Mouse (Mus musculus): ENCODE measurements around the gene Txndc11. TPM values are rescaled to one million over a fixed set of nuclear protein-coding genes. Genes with fewer than 3 reads are reported as not detected.
A peak's percentile ranks its signal among the peaks of the same experiment; 100 is the strongest.

Txndc11 gene
- polyA plus RNA-seq, 1 experiment from 2014 or later: 33.4 TPM

- H3K9me3 ChIP-seq (ENCODE audit: control insufficient read depth, low read length): no peaks in the 10 kb centered on the region
- no peaks in the 10 kb centered on the region for H3K36me3 ChIP-seq (ENCODE audit: control insufficient read depth, insufficient read depth, low read length)
- ATAC-seq (ENCODE audit: low FRiP score) (no peak), DNase-seq (ENCODE audit: low spot score) (no peak)
- H3K27me3 ChIP-seq (ENCODE audit: control insufficient read depth, insufficient read depth, low read length): no peaks in the 10 kb centered on the region
- H3K4me1 ChIP-seq (replicated peaks; ENCODE audit: control insufficient read depth, insufficient read depth, low read length): no peaks in the 10 kb centered on the region
- WGBS: 96% methylated on average over 2 of the region's 2 CpGs
- H3K4me3 ChIP-seq (ENCODE audit: low read depth, low read length): no peak overlapping the region
- H3K4me2 ChIP-seq (replicated peaks; ENCODE audit: low read depth, low read length): no peak overlapping the region
- H3K27ac ChIP-seq (ENCODE audit: low read depth, low read length): no peak overlapping the region
- H3K9ac ChIP-seq (ENCODE audit: low read depth, low read length): no peak overlapping the region
Measured at GRCm38 (mm10) chr16:11125371-11125770, 9.1 kb downstream of the Txndc11 start.

DNA sequence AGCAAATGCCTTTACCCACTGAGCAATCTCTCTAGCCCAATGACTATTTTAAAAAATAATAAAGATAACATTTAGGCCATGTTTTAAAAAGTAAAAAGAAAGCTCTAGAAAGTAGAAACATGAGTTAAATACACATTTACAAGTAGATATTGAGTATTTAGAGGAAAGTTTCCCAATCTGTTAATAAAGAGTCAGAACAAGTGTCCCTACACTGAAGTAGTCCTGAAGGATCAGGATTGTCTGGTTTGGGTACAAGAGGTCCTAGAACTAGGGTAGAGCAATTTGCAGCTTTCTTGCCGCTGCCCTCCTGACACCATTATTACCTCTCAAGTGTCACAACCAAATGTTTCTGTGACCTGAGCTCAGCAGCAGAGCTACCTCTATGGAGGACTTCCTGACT lies 10.3 kb downstream of the Txndc11 start:
- 96% methylated on average over 1 of the region's 1 CpGs for WGBS
- H3K4me3 ChIP-seq (ENCODE audit: low read depth, low read length): no peak overlapping the region
- H3K9ac ChIP-seq (ENCODE audit: low read depth, low read length): no peak overlapping the region
- H3K36me3 ChIP-seq (ENCODE audit: control insufficient read depth, insufficient read depth, low read length): no peaks in the 10 kb centered on the region
- no peaks in the 10 kb centered on the region for H3K9me3 ChIP-seq (ENCODE audit: control insufficient read depth, low read length)
- ATAC-seq (ENCODE audit: low FRiP score): no peak
- no peak for DNase-seq (ENCODE audit: low spot score)
- no peak overlapping the region for H3K4me2 ChIP-seq (replicated peaks; ENCODE audit: low read depth, low read length)
- H3K27ac ChIP-seq (ENCODE audit: low read depth, low read length): no peak overlapping the region
- no peaks in the 10 kb centered on the region for H3K27me3 ChIP-seq (ENCODE audit: control insufficient read depth, insufficient read depth, low read length)
- no peaks in the 10 kb centered on the region for H3K4me1 ChIP-seq (replicated peaks; ENCODE audit: control insufficient read depth, insufficient read depth, low read length)

DNA sequence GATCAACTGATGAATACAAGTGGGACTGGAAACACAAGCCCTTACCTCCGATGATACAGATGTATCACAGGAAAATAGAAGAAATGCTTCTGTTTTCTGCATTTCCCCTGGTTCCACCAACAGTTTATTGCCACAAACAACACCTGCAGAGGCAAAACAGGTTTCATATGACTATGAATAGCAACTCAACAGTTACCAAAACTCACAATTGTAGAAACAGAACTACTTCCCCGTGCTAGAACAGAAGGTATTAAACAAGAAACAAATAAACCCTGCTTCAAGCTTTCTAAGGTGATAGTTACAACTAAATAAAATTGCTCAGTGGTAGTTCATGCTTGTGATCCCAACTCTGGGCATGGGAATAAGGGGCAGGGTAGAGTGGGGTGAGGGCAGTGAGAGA lies 11.8 kb downstream of the Txndc11 start:
- H3K27me3 ChIP-seq (ENCODE audit: control insufficient read depth, insufficient read depth, low read length): no peaks in the 10 kb centered on the region
- no peak overlapping the region for H3K9ac ChIP-seq (ENCODE audit: low read depth, low read length)
- no peaks in the 10 kb centered on the region for H3K4me1 ChIP-seq (replicated peaks; ENCODE audit: control insufficient read depth, insufficient read depth, low read length)
- 93% methylated on average over 2 of the region's 2 CpGs for WGBS
- H3K4me2 ChIP-seq (replicated peaks; ENCODE audit: low read depth, low read length): no peak overlapping the region
- no peak overlapping the region for H3K27ac ChIP-seq (ENCODE audit: low read depth, low read length)
- H3K36me3 ChIP-seq (ENCODE audit: control insufficient read depth, insufficient read depth, low read length): no peaks in the 10 kb centered on the region
- H3K9me3 ChIP-seq (ENCODE audit: control insufficient read depth, low read length): no peaks in the 10 kb centered on the region
- no peak for DNase-seq (ENCODE audit: low spot score)
- no peak overlapping the region for H3K4me3 ChIP-seq (ENCODE audit: low read depth, low read length)
- no peak for ATAC-seq (ENCODE audit: low FRiP score)

DNA sequence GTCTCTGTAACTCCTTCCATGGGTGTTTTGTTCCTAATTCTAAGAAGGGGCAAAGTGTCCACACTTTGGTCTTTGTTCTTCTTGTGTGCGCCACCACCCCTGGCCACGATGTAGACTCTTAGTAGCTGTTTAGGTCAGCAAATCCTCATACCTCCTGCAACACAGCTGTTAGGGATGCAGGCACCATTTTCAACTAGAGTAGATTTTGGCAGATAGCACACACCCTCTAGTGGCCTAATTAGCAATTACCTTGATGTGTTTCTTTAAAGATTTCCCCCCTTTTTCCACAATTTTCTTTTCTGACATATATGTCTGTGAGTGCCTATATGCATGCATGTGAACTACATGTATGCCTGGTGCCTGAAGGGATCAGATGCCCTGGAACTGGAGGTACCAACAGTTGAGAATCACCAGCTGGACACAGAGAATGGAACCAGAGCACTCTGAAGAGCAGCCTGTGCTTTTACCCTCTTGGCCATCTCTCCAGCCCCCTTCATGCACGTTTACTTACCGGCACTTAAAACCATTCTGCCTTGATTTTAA lies 25.2 kb downstream of the Txndc11 start:
- no peak for ATAC-seq (ENCODE audit: low FRiP score)
- H3K4me3 ChIP-seq (ENCODE audit: low read depth, low read length): no peak overlapping the region
- no peak overlapping the region for H3K27ac ChIP-seq (ENCODE audit: low read depth, low read length)
- 76% methylated on average over 4 of the region's 4 CpGs for WGBS
- no peaks in the 10 kb centered on the region for H3K36me3 ChIP-seq (ENCODE audit: control insufficient read depth, insufficient read depth, low read length)
- peak; percentile 46 for DNase-seq (ENCODE audit: low spot score)
- no peaks in the 10 kb centered on the region for H3K9me3 ChIP-seq (ENCODE audit: control insufficient read depth, low read length)
- no peak overlapping the region for H3K9ac ChIP-seq (ENCODE audit: low read depth, low read length)
- no peak overlapping the region for H3K4me2 ChIP-seq (replicated peaks; ENCODE audit: low read depth, low read length)
- H3K27me3 ChIP-seq (ENCODE audit: control insufficient read depth, insufficient read depth, low read length): no peaks in the 10 kb centered on the region
- no peaks in the 10 kb centered on the region for H3K4me1 ChIP-seq (replicated peaks; ENCODE audit: control insufficient read depth, insufficient read depth, low read length)

- DNase-seq (ENCODE audit: low spot score): no peak
- Histone ChIP-seq H3K9me3 (ENCODE audit: control insufficient read depth, low read length) (no peaks in the 10 kb centered on the region), H3K4me3 (ENCODE audit: low read depth, low read length) (no peak overlapping the region), H3K4me2 (replicated peaks; ENCODE audit: low read depth, low read length) (no peak overlapping the region), H3K27ac (ENCODE audit: low read depth, low read length) (no peak overlapping the region), H3K27me3 (ENCODE audit: control insufficient read depth, insufficient read depth, low read length) (no peaks in the 10 kb centered on the region), H3K4me1 (replicated peaks; ENCODE audit: control insufficient read depth, insufficient read depth, low read length) (no peaks in the 10 kb centered on the region), H3K36me3 (ENCODE audit: control insufficient read depth, insufficient read depth, low read length) (no peaks in the 10 kb centered on the region), H3K9ac (ENCODE audit: low read depth, low read length) (no peak overlapping the region)
- no peak for ATAC-seq (ENCODE audit: low FRiP score)
- WGBS: 75% methylated on average over 1 of the region's 1 CpGs
Measured at GRCm38 (mm10) chr16:11104905-11105304, 29.5 kb downstream of the Txndc11 start.

DNA sequence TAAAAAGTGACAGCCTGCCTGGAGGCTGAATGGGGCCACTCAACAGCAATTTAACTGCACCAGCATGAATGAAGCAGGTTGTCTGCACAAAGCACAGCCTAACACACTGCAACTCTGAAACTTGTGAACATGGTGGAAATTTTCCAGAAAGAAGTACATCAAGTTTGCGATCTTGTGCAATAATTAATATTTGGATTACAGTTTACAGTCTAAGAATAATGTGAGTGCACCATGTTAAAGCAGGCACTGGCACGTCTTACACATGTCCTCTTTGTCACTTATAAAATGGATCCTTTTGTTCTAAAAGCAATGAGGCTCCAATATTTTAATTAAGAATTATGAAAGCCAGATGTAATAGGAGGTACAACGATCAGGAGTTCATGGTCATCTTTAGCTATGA lies 37.1 kb downstream of the Txndc11 start:
- 94% methylated on average over 3 of the region's 3 CpGs for WGBS
- H3K4me3 ChIP-seq (ENCODE audit: low read depth, low read length): no peak overlapping the region
- no peak overlapping the region for H3K4me2 ChIP-seq (replicated peaks; ENCODE audit: low read depth, low read length)
- no peaks in the 10 kb centered on the region for H3K27me3 ChIP-seq (ENCODE audit: control insufficient read depth, insufficient read depth, low read length)
- DNase-seq (ENCODE audit: low spot score): no peak
- H3K4me1 ChIP-seq (replicated peaks; ENCODE audit: control insufficient read depth, insufficient read depth, low read length): no peaks in the 10 kb centered on the region
- ATAC-seq (ENCODE audit: low FRiP score): no peak
- no peak overlapping the region for H3K27ac ChIP-seq (ENCODE audit: low read depth, low read length)
- no peaks in the 10 kb centered on the region for H3K9me3 ChIP-seq (ENCODE audit: control insufficient read depth, low read length)
- H3K9ac ChIP-seq (ENCODE audit: low read depth, low read length): no peak overlapping the region
- H3K36me3 ChIP-seq (ENCODE audit: control insufficient read depth, insufficient read depth, low read length): no peaks in the 10 kb centered on the region

DNA sequence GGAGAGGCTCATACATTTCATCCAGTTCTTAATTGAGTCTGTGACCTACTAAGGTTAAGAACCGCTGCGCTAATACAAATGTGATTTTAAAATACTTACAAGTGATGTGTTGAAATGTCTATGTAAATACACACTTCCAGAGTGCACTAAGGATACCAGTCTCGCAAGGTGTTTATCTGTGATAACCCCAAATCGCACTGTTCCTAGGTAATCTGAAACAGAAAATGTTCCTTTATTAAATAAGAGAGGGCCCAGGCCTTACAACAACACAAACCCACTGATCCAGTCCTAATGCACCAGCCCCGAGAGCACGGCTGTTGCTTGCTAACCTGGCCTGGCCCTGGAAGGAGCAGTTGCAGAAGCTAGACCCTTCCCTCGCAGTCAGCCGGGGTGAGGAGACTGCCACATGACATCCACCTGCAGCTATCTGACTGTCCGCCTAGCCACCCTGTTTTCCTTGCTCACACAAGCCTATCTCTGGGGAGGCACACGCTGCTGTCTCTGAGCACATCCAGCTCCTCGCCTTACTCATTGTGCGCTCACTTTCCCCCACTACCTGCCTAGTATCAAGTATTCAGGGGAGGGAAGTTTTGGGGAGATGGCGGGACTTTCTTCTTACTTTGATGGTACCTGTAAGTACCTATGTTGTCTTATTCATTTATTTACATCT lies 40.6 kb downstream of the Txndc11 start:
- Histone ChIP-seq H3K27me3 (ENCODE audit: control insufficient read depth, insufficient read depth, low read length) (no peaks in the 10 kb centered on the region), H3K9ac (ENCODE audit: low read depth, low read length) (no peak overlapping the region), H3K4me1 (replicated peaks; ENCODE audit: control insufficient read depth, insufficient read depth, low read length) (no peaks in the 10 kb centered on the region), H3K36me3 (ENCODE audit: control insufficient read depth, insufficient read depth, low read length) (0 out of 2 replicates have a peak, but pooled peaks cover 3% of the 10 kb centered on the region), H3K9me3 (ENCODE audit: control insufficient read depth, low read length) (no peaks in the 10 kb centered on the region), H3K4me3 (ENCODE audit: low read depth, low read length) (no peak overlapping the region), H3K27ac (ENCODE audit: low read depth, low read length) (no peak overlapping the region), H3K4me2 (replicated peaks; ENCODE audit: low read depth, low read length) (no peak overlapping the region)
- no peak for ATAC-seq (ENCODE audit: low FRiP score)
- DNase-seq (ENCODE audit: low spot score): no peak
- WGBS: 92% methylated on average over 13 of the region's 13 CpGs

GRCm38 (mm10) chr16:11092523-11092922 lies 41.9 kb downstream of the Txndc11 start:
- WGBS: 88% methylated on average over 3 of the region's 3 CpGs
- H3K9me3 ChIP-seq (ENCODE audit: control insufficient read depth, low read length): no peaks in the 10 kb centered on the region
- ATAC-seq (ENCODE audit: low FRiP score): no peak
- H3K27me3 ChIP-seq (ENCODE audit: control insufficient read depth, insufficient read depth, low read length): no peaks in the 10 kb centered on the region
- H3K4me3 ChIP-seq (ENCODE audit: low read depth, low read length): no peak overlapping the region
- no peaks in the 10 kb centered on the region for H3K4me1 ChIP-seq (replicated peaks; ENCODE audit: control insufficient read depth, insufficient read depth, low read length)
- H3K4me2 ChIP-seq (replicated peaks; ENCODE audit: low read depth, low read length): no peak overlapping the region
- H3K27ac ChIP-seq (ENCODE audit: low read depth, low read length): no peak overlapping the region
- no peak for DNase-seq (ENCODE audit: low spot score)
- H3K9ac ChIP-seq (ENCODE audit: low read depth, low read length): no peak overlapping the region
- 0 out of 2 replicates have a peak, but pooled peaks cover 6% of the 10 kb centered on the region for H3K36me3 ChIP-seq (ENCODE audit: control insufficient read depth, insufficient read depth, low read length)

- DNase-seq (ENCODE audit: low spot score): no peak
- no peak for ATAC-seq (ENCODE audit: low FRiP score)
- Histone ChIP-seq H3K9ac (ENCODE audit: low read depth, low read length) (no peak overlapping the region), H3K4me3 (ENCODE audit: low read depth, low read length) (no peak overlapping the region), H3K4me2 (replicated peaks; ENCODE audit: low read depth, low read length) (no peak overlapping the region), H3K27me3 (ENCODE audit: control insufficient read depth, insufficient read depth, low read length) (no peaks in the 10 kb centered on the region), H3K36me3 (ENCODE audit: control insufficient read depth, insufficient read depth, low read length) (0 out of 2 replicates have a peak, but pooled peaks cover 6% of the 10 kb centered on the region), H3K4me1 (replicated peaks; ENCODE audit: control insufficient read depth, insufficient read depth, low read length) (no peaks in the 10 kb centered on the region), H3K9me3 (ENCODE audit: control insufficient read depth, low read length) (no peaks in the 10 kb centered on the region), H3K27ac (ENCODE audit: low read depth, low read length) (no peak overlapping the region)
- WGBS: 75% methylated on average over 4 of the region's 4 CpGs
Measured at GRCm38 (mm10) chr16:11092061-11092460, 42.4 kb downstream of the Txndc11 start.
